Mouse (Mus musculus) layer of hippocampus, postnatal 10 days (tissue): ENCODE measurements around the gene E130114P18Rik. TPM values are rescaled to one million over a fixed set of nuclear protein-coding genes. Genes with fewer than 3 reads are reported as not detected.
A peak's percentile ranks its signal among the peaks of the same experiment; 100 is the strongest.

Experiments used
- DNase-seq, 2 experiments: peaks; one replicate each; pipeline ENCODE4 v3.0.0; 2021; ENCODE audit warnings: low spot score in 2 of 2
- total RNA-seq, 2 experiments: library from RNA; stranded (reverse); gene quantifications; 2 replicates each; pipeline ENCODE4 v1.2.3; 2021

The E130114P18Rik gene
- total RNA-seq, 2 experiments from 2014 or later = 10.0 to 10.2 TPM

DNA sequence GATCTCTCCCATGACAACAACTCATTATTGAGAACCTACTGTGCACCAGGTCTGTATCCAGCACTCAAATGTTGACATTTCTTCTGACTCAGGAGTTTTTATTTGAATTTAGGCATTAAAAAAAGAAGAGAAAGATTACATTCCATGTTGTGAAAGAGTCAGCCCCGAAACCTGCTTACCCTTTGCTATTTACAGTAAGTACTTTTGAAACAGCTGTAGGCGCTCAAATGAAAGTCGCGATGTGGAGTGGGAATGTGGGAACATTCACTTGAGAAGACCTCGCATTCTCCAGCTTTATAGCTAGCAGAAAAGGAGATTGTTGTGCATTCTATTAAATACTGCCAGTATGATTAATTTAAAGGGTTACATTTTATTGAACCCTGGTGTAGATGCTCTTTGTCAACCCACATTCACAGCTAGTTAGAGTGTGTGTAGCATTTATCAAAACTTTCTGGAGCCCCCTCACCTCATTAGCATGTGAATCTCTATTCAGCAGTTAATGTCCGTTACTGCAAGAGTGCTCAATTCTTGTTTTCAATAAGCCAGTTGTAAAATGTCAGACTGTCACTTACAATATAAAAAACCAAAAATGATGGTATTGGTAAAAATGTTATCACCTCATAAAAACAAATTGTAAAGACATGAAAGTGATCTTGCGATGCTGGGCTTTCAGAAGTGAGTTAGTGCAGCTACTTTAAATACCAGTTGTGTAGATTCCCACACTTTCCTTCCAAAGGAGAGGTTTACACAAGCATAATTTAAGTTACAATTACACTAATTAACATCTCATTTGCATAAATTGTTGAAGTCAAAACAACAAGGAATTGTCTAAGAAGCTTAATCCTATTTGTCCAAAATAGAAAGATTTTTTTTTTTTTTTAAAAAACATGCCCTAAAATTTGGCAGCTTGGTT lies 28.3 kb upstream of the E130114P18Rik start:
- no peak for DNase-seq

DNA sequence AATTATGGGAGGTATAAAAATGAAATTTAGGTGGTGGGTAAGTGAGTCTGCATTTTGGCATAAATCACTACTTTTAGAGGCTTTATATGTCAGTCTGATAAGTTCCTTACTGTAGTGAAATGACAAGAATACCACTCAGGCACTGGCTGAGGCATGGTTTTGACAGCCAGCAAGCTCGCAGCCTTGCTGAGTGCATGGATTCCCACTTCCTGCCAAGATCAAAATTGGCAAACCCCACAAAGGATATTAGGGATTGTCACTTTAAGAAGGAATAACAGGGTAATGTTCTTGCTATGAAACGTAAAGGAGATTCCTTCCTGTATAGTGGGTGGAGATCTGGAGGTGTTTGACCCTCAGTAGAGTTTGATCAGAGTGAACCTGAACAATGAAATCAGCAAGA lies 27.4 kb upstream of the E130114P18Rik start:
- no peak for DNase-seq

DNA sequence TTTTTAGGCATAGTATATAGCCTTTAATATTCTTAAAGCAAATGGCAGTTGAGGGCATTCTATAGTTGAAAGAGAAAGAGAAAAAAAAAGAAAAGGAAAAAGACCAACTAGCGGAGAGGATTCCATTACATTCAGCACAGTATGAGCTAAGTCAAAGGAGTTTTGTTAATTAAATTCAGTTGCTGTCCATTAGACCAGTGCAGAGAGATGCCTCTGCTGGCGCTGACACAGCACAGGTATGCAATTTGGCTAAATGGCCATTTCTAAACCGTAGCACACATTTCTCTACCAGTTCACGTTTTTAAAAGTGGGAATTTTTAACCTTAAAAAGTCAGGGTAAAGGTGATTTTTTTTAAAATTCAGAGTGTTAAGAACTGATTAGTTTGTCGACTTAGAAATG lies 26.8 kb upstream of the E130114P18Rik start:
- DNase-seq = no peak

DNA sequence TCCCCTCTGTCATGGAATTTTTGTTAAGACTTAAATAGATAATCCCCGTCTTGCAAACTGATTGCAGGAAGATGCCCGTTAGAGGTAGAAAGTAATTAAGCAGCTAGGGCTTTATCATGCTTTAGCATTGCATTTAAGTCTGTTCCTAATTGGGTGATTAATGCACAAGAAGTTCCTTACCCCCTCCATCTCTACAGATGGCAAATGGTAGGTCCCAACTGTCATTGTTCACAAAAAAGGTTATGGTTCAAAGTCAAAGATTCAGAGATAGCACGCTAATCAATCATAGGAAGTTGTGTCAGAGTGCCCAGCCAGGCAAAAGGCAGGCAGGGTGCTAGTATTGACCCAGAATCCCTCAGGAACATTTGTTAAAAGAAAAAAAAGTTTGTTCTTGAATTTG lies 25.9 kb upstream of the E130114P18Rik start:
- no peak for DNase-seq

DNA sequence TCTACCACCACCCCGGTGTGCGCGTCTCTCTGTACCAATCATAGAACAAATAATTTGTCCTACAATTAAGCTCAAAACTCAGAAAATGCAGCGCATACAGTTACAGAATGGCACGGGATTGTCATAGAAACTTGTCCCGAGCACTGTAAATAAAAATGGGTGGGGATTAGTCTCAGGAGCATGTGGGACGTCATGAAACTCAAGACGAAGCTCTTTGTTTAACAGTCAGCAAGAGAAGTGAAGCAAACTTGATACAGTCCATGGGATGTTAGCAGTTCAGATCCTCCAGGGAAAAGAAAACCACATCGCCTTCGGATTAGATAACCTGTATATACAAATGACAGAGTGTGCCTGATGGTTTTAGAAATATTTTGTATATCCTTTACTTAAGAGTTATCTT lies 18.6 kb upstream of the E130114P18Rik start:
- no peak for DNase-seq

DNA sequence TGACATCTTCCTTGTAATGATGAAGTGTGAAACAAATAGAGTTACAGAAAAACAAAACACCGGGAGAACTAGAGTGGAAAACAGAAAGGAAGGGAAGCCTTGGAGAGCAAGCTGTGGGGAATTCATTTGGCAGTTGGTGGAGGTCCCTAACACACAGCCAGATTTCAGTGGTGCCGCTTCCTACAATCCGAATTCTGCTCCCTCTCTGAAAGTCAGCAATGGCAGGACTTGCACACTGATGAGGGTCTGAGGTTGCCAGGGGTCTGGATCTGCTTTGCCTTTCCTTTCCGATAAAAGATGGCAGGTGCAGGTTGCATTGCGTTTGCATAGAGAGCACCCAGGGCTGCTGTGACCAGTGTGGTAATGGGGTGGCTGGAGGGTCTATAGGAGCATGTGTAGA lies 18.1 kb upstream of the E130114P18Rik start:
- peak in 1 of 2 experiments; percentile 50 for DNase-seq

DNA sequence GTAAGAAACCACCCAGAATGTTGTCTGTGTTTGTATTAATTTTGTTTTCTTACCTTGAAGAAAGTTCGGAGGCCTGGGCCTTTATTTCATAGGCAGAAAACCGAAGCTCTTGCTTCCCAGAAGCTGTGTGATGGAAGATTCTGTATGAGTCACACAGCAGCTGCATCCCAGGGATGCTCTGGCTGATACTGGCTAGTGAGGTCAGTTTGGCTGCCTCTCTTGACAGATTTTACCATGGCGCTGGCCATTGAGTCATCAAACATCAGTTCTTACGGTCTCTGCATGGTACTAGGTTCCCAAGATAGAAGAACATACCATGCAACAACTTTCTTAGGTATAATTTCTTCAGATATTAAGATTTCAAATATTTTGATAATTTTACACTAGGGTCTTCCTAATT lies 17.0 kb upstream of the E130114P18Rik start:
- no peak for DNase-seq

DNA sequence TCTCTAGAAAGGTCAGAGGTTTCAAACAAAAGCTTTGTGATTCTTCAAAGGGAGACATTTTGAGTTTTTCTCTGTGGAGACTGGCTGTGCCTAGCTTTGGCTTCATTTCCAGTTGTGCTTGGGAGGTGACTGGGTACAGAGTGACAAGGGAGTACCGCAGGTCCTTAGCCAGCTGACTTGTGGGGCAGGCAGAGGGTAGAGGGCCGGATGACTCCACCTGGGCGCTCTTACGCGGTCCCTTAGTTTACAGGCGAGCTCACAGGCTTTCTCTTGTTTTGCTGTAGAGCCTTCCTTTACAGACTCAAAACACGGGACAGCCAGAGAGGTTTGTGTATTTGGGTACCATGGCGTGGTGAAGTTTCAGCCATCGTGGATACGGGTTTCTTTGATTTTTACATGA lies 16.1 kb upstream of the E130114P18Rik start:
- DNase-seq = no peak

DNA sequence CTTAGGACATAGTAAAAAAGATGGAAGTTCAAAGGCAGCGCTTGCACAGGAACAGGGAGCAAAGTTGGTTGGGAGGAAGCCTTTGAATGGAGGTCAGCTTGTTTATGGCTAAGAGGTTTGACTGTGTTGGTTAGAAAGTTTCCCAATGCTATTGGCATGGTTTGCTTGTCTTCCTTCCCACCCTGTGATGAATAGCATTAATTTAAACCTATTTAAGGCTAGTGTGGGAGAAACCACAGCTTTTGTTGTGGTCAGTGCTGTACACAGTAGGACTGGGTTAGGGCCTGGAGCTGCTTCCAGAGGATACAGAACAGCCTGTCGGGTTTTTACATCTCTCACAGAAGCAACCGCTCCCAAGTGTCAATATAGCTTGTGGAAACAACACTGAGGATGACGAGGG lies 10.7 kb upstream of the E130114P18Rik start:
- DNase-seq = no peak

DNA sequence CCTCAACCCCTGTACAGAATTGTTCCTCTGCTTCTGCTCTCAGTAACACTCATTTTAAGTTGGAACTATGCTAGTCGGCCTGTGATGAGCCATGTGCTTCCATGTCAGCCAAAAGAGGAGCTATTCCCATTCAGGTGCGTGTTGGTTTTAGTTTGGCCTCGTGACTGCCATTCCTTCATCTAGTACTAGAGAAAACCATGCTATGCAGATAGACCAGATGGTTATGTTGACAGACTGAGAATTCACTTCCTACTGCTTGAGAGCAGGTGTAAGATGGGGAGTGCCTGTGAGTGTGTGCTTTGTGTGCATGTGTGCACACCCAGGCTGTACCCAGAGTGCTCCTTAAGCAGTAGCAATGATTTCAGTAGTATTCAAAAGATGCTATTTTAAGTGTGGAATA lies 9.6 kb upstream of the E130114P18Rik start:
- no peak for DNase-seq

DNA sequence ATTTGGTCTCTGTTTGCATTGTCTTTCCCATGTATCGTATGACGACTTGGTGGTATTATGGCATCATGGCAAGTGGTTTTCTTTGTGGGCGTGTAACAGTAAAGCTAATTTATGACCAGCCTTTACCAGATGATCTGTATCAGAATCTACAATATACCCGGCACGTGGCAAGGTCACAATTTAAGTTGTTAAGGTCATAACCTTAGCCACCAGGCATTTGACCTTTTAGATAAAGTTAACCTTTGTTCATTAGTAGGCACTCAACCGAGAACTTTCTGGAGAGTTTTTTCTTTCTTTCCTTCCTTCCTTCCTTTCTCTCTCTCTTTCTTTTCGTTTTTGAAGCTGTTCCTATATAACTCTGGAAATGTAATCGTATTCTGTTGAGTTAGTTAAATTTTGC lies 8.7 kb upstream of the E130114P18Rik start:
- DNase-seq = no peak

DNA sequence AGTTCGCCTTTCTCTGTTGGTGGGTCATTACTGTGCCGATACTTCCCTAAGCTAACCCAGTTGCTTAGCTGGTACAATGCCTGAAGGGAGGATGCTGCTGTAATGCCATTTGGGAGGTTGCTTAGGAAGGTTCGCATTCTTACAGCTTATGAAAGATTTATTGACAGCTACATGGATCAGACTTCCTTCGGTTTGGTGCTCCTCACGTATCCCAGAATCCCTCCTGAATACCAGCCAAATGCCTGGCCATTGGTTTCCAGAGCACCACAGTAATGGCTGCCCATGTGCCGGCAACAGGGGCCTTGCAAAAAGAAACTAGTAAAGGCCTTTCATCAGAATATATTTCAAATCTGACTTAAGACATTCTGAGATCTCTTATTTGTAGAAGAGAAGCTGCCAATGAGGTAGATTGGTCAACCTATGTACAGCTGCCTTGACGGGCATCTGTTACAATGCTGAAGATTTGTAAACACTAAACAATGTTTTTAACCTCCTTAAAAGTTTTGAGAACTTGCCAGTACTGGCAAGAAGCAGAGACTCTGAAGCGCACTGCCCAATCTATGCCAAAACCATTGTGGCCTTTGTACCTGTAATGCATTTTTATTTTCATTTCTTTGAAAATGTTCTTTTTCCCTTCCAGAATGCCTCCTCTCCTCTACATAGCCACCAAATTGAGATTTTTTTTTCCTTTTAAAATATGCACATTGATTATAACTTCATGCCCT lies 7.8 kb upstream of the E130114P18Rik start:
- peak in 1 of 2 experiments; percentile 65 for DNase-seq

DNA sequence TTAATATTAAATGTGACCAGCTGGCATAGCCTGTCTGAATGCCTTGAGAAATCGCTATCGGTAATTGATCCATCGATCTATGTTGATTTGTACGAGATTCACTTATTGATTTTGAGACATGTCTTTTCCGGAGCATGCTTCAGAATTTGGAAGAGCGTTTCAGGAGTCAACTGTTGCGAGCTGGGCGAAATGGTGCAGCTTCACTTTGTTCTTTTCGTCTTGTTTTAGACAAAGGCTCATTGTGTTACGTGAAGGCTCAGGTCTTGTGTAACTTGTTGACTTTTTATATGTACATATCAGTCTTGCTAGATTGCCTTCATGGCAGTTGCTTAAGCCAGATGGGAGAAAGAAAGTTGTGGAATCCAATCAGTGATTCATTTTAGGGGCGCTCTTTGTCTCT lies 6.4 kb upstream of the E130114P18Rik start:
- no peak for DNase-seq

DNA sequence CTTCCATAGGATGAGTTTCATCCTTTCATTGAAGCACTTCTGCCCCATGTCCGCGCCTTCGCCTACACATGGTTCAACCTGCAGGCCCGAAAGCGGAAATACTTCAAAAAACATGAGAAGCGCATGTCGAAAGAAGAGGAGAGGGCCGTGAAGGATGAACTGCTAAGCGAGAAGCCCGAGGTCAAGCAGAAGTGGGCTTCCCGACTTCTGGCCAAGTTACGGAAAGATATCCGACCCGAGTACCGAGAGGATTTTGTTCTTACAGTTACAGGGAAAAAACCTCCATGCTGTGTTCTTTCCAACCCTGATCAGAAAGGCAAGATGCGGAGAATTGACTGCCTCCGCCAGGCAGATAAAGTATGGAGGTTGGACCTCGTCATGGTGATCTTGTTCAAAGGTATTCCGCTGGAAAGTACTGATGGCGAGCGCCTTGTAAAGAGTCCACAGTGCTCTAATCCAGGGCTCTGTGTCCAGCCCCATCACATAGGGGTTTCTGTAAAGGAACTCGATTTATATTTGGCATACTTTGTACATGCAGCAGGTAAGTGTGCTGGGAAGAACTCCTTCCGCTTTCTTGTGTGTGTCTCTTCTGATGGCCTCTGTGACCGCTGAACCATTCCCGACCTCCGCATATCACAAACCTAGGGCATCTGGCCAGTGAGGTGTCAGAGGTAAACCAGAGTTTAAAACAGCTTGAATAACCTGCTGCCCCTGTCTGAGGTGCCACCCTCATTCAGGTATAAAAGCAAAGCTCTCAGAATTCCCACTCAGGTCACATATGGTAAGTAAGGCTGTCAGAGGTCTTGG lies 5.4 kb upstream of the E130114P18Rik start:
- no peak for DNase-seq

DNA sequence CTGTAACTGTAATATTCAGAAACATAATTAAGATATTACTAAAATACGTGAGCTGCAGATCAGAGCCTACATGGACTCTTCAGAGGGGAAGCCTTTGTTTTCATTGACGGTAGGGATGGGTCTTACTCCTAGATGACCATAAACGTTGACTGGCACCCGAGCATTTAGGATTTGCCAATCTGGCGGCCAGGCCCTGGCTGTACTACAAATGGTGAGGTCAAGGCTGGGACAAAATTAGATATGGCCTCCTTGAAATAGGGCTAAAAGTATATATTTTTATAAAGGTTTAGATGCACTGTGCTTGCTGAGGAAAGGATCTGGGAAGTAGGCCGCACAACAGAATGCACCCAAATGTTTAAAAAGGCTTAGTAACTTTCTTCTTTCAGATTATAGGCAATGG lies 4.6 kb upstream of the E130114P18Rik start:
- DNase-seq = no peak

DNA sequence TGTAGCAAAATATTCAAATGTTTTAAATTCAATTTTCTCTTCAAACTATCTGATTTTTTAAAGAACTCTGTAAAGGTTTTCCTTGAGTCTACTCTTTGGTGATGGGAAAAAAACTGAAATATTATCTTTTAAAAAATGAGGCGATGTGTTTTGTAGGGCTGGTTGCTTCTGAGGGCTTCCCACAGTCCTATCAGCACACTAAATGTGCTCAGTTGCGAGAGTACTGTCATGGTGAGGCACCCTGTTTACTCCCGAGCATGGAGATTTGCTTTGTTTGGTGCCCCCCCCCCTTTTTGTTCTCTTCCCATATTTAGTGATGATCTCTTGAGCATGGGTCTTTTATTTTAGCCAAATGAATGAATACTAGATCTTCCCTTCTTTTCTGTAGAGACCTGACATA lies 4.2 kb upstream of the E130114P18Rik start:
- DNase-seq = no peak

DNA sequence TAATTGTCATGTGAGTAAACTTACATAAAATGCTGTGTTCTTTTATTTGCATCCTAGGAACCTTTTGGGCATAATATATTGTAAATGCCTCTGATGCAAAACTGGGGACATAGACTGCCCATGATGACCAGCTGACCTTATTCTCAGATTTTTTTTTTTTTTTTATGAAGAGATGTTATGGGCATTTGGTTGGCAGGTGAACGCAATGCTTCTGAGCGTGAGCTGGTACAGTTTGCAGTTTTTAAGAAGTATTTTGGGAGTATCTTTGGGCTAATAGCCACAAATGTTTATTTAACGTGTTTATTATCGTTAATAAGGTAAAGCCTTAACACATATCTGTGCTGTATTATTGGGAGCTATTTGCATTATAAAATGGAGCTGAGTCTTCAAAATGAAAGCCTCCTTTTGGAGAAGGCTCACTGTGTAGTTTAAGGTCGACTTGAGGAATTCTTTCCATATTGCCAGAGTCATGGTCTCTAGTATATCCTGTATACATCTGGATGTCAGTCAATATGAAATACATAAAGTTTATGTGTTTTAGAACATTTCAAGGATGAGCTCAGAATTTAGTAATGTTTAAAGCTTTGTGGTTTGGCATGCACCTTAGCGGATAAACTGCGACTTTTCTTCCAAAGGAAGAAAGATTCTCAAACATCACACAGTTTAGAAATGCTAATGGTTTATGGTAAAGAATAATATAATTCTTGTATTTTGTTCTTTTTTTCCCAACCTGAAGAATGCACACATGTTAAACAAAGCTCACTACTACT lies 3.0 kb upstream of the E130114P18Rik start:
- DNase-seq = no peak

DNA sequence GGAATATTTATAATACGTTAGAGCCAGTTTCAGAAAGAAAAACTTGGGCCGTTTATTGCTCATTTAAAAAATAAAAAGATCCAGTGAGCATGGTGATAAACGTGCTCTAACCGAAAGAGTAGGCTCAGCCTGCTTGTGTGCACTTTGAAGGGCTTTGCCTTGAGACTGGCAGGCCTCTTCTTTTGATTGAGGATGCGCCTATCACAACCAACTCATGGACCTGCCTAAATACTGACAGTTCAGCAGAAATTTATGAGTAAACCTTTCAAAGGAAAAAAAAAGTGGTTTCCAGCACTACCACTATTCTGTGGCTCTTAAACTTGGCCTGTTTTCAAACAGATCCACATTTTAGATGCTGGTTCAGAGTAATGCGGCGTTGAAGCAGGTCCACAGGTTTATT lies 2.1 kb upstream of the E130114P18Rik start:
- DNase-seq = peak in 1 of 2 experiments; percentile 49

DNA sequence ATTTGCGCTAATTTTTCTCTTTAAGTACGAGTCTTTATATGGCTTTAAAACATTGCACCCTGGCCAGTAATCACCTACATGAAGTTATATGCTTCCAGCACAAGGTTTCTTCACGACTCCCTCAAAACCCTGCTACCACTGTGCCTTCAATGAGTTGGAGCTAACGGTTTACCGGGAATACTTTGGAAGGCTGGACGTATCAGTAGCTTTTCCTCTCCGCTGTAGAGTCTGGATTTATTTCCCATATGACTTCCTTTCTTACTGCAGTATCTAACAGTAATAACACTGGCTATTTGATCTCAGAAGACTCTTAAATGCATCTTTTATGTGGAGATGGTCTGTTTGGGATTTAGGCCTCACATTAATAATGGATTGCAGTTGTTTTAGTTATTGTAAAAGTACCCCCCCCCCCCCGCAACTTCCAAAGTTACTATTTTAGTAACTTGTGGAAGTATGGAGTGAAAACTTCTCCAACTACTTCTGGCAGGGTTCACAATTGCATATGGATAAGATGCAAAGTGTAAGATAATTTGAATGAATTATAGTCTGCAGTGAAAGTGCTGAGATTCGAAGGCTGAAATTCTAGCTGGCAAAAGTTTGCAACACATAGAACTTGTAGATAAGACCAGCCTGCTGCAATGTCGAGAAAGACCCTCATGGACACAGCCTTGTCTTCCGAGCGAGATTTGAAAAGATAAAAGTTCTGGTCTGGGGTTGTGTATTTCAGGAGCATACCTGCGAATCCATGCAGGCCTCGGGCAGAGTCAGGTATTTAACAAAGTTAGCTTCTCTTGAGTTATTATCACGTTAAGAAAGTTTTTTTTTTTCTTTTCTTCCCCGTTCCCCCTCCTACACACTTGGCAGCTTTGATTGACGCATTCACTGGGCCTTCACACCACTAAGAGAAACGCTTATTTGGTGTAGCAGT lies 1.4 kb upstream of the E130114P18Rik start:
- DNase-seq = no peak
